Mouse (Mus musculus) brain, embryonic 14.5 days (tissue): ENCODE measurements around the gene Prss12. TPM values are rescaled to one million over a fixed set of nuclear protein-coding genes. Genes with fewer than 3 reads are reported as not detected.

Source experiments
- DNase-seq: peaks from one replicate; pipeline ENCODE4 v3.0.0-alpha.2; 2011; ENCODE audit warnings: low read depth
- CTCF ChIP-seq: fragments of 200-500 bp; IDR thresholded peaks from 2 replicates; pipeline ENCODE4 v1.5.1; 2012; ENCODE audit warnings: inconsistent platforms, mild to moderate bottlenecking, moderate library complexity, borderline replicate concordance; ENCODE audit not compliant: insufficient read depth, insufficient read length; ENCODE audit errors: extremely low read depth
- POLR2A ChIP-seq: fragments of 200-500 bp; IDR thresholded peaks from 2 replicates; pipeline ENCODE4 v1.6.1; 2012; ENCODE audit warnings: mild to moderate bottlenecking, inconsistent platforms, borderline replicate concordance; ENCODE audit not compliant: poor library complexity, insufficient read depth, insufficient read length, severe bottlenecking; ENCODE audit errors: extremely low read depth
- polyA plus RNA-seq: library from polyadenylated mRNA; depleted of rRNA; stranded (reverse); fragments of >200 nt; gene quantifications from 2 replicates; pipeline ENCODE4 v1.2.3, GENCODE M21; 2012; rRNA removed

Prss12 gene
- polyA plus RNA-seq, 1 experiment = 8.0 TPM

DNA sequence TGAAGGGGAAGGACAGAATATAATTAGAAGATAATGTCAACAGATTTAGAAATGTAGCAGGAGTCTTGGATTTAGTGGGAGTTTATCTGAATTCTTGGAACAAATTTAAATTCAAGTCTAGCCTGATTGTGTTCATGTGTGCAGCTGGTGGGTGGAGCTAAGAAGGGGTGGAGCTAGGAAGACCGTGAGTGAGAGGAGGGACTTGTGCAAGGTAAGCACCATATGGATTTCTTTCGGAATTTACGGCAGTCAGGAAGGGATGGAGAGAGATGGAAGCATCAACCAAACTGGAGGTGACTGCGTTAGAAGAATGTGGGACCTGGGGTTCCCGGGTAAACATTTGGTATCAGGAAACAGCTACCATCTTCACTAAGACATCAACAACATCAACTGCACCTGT lies 68.2 kb downstream of the Prss12 start:
- TF ChIP-seq POLR2A = no peak
- TF ChIP-seq CTCF = no peak
- DNase-seq = no peak

DNA sequence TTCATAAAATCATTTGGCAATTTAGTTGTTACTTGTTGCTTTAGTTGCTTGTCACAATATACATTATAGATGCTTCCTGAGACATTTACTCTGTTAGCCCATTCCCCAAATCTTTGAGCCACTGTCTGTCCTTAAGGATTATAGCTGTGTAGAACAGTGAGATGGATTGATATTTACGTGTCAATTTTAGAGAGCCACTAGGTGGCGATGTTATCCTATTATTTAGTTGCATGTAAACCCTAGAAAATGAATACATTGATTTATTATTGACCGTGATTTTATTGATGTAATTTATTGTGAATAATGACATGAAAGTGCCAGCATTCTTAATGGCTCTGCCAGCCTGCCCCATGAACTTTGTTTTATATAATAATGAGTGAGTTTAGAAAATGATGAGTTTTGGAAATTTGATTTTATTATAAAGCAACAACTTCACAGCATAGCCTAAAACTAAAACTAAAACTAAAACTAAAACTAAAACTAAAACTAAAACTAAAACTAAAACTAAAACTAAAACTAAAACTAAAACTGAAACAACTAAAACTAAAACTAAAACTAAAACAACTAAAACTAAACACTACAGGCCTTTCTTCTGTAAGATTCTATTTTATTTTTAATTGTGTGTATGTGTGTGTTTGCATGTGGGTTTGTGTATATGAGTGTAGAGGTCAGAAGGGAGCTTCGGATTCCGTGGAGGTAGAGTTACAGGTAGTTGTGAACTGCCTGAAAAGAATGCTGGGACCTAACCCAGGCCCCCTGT lies 69.1 kb downstream of the Prss12 start:
- peak; percentile 88 for DNase-seq
- TF ChIP-seq POLR2A (no peak), CTCF (no peak)

- DNase-seq = peak; percentile 90
- TF ChIP-seq POLR2A (no peak), CTCF (peak; percentile 70; the same call in 1 of the 2 replicates)
Measured at GRCm38 (mm10) chr3:123516784-123517183, 70.1 kb downstream of the Prss12 start.

- DNase-seq = peak; percentile 64
- TF ChIP-seq CTCF = no peak
- no peak for TF ChIP-seq POLR2A
Measured at GRCm38 (mm10) chr3:123526313-123527067, 79.8 kb downstream of the Prss12 start.

DNA sequence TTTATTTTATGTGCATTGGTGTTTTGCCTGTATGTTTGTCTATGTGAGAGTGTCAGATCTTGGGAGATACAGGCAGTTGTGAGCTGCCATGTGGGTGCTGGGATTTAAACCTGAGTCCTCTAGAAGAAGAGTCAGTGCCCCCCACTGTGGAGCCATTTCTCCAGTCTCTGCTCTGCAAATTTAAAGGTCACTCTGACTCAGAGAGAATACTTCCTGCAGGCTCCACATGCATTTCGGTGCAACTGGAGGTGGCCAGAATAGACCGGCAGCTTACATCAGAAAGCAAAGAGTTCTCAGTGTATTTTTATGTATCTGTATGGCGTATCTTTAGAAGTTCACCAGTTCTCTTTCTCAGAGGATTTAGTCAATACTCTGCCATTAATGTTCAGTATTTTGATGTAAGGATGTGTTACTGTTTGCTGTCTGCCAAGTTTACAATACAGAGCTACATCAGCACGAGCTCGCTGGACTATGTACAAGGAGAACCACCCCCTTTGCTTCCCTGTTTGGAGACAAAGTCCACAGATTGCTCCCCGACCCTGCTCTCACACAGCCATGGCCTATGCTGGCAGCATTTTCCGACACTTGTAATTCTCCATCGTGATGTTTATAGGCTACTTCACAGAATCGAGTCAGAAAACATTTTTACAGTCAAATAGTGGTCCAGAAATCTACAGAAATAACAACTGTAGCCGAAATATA lies 81.2 kb downstream of the Prss12 start:
- no peak for TF ChIP-seq CTCF
- TF ChIP-seq POLR2A = no peak

GRCm38 (mm10) chr3:123531124-123531523 lies 84.4 kb downstream of the Prss12 start:
- no peak for TF ChIP-seq CTCF
- TF ChIP-seq POLR2A = no peak
- DNase-seq = peak; percentile 79

More for the DNA sequence above, 81.2 kb downstream of the Prss12 start:
- DNase-seq = no peak

DNA sequence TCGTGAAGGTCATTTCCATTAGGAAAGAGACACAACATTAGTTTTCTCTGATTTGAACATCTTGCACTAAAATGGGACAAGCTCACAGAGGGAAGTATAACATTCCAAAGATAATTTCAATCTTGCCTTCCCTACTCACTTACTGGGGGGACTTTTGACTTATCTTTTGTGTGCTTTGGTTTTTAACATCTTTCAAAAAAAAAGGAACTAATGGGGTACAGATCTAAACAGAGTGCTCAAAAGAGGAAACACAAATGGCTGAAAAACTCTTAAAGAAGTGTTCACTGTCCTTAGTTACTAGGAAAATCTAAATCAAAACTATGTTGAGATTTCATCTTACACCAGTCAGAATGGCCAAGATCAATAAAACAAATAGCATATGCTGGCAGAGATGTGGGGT lies 90.6 kb downstream of the Prss12 start:
- no peak for TF ChIP-seq CTCF
- TF ChIP-seq POLR2A = no peak
- no peak for DNase-seq

DNA sequence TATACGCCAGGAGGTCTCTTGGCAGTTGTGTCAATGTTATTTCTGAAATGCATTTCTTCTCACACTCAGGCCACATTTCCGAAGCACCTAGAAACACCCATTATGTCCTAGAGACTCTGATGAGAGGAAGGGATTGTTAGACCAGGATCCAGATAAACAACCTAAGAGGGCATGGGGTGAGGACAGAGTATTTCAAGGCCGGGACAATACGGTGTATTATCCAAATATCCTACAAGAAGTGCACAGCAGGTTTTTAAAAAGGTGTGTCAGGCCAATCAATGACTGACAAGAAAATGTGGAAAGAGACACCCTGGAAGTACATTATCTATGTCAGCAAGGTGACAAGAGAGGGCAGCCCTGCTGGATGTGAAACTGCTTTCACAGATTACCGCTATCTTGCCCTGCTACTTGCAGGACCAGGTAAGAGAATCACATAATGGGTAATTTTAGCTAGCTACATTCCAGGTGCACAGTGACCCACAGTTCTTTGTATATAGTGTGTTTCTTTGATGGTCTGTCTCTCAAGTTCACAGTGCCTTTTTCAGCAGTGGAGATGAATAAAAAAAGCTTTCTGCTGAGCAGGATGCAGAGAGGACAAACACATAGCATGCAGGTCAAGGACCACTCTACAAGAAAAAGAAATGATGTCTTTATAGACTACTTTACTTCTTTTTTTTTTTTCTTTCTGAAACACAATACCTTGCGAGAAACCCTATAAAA lies 97.0 kb downstream of the Prss12 start:
- peak; percentile 56 for DNase-seq
- TF ChIP-seq POLR2A (no peak), CTCF (no peak)

- TF ChIP-seq CTCF (no peak), POLR2A (no peak)
Measured at GRCm38 (mm10) chr3:123550487-123550886, 103.8 kb downstream of the Prss12 start.

GRCm38 (mm10) chr3:123553872-123554271 lies 107.2 kb downstream of the Prss12 start:
- TF ChIP-seq POLR2A (no peak), CTCF (no peak)
- DNase-seq = no peak

More at GRCm38 (mm10) chr3:123550487-123550886, 103.8 kb downstream of the Prss12 start:
- no peak for DNase-seq

GRCm38 (mm10) chr3:123555254-123555865 lies 108.6 kb downstream of the Prss12 start:
- DNase-seq = peak; percentile 65
- TF ChIP-seq CTCF = no peak

Other genes with a start within 250 kb of the Prss12 start
- 0.63 and 1.3 TPM in 2 replicates for gene Synpo2, start 210.8 kb upstream of the Prss12 start, polyA plus RNA-seq
- 15.6 and 15.9 TPM in 2 replicates for gene Sec24d, start 179.5 kb upstream of the Prss12 start, polyA plus RNA-seq
- gene Mettl14, start 60.8 kb upstream of the Prss12 start, polyA plus RNA-seq = 15.7 and 15.9 TPM in 2 replicates
- gene Ndst3, start 243.9 kb downstream of the Prss12 start, polyA plus RNA-seq = 14.8 and 17.9 TPM in 2 replicates